Mouse (Mus musculus): ENCODE results near the gene Map4k4. TPM values are rescaled to one million over a fixed set of nuclear protein-coding genes. Genes with fewer than 3 reads are reported as not detected.
A peak's percentile ranks its signal among the peaks of the same experiment; 100 is the strongest.

The Map4k4 gene
- polyA plus RNA-seq, 1 experiment from 2014 or later: 26.1 TPM

DNA sequence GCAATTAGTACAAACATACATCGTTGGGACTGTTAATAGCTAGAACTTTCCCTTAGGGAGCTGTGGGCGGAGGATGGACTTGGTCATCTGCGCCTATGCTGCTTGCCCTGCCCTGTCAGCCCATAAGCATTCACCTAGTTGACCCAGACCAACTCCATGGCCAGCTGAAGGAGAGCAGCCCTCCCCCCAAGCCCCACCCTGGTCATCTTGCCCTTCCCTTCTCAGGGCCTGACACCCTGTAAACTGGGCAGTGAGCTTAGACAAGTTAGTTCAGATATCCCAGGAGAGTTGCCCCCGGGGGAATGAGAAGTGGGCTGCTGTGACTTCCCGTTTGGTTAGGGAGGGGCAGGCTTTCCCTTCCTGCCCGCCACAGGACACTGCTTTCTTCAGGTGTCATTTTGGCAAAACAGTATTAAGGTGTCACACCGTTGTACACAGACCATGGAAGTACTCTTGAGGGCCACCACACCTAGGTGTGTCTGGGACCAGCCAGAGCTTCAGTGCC is 126.5 kb downstream of the Map4k4 start:
- H3K4me1 ChIP-seq (replicated peaks): no peaks in the 10 kb centered on the region
- no peak overlapping the region for H3K9ac ChIP-seq
- no peak overlapping the region for H3K27ac ChIP-seq (ENCODE audit: poor library complexity, severe bottlenecking)
- no peaks in the 10 kb centered on the region for H3K9me3 ChIP-seq (replicated peaks)
- H3K36me3 ChIP-seq: peaks cover 64% of the 10 kb centered on the region
- H3K4me3 ChIP-seq: no peak overlapping the region
- no peak overlapping the region for H3K4me2 ChIP-seq
- 75% methylated on average over 7 of the region's 7 CpGs for WGBS
- no peaks in the 10 kb centered on the region for H3K27me3 ChIP-seq (replicated peaks)
- ATAC-seq (ENCODE audit: insufficient number of reproducible peaks, low FRiP score): no peak

- no peak overlapping the region for H3K4me2 ChIP-seq
- peaks cover 4% of the 10 kb centered on the region; the same call in 1 of the 2 replicates for H3K4me1 ChIP-seq (replicated peaks)
- peaks cover 51% of the 10 kb centered on the region for H3K36me3 ChIP-seq
- H3K27me3 ChIP-seq (replicated peaks): no peaks in the 10 kb centered on the region
- 73% methylated on average over 12 of the region's 12 CpGs for WGBS
- no peak overlapping the region for H3K4me3 ChIP-seq
- no peak overlapping the region for H3K27ac ChIP-seq (ENCODE audit: poor library complexity, severe bottlenecking)
- no peak for ATAC-seq (ENCODE audit: insufficient number of reproducible peaks, low FRiP score)
- H3K9ac ChIP-seq: no peak overlapping the region
- H3K9me3 ChIP-seq (replicated peaks): no peaks in the 10 kb centered on the region
Observed at GRCm38 (mm10) chr1:40028207-40028998, 127.7 kb downstream of the Map4k4 start.

DNA sequence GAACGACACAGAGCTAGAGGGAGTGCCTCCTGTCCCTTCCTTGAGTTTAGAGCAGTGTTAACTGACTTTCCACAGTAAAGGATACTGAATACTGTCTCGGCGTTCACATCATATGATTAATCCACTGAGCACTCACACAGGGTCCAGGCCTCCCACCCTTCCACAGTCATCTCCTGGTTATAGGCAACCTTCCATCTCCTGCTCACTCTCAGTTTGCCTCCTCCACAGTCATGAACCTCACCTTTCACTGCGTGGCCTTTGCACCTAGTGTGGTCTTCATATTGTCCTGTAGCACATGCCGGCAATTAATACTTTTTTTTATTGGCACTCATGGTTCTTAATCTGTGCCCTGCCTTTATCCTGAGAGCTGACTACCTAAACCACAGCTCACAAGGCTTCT is 128.9 kb downstream of the Map4k4 start:
- H3K9me3 ChIP-seq (replicated peaks): no peaks in the 10 kb centered on the region
- H3K27ac ChIP-seq (ENCODE audit: poor library complexity, severe bottlenecking): no peak overlapping the region
- ATAC-seq (ENCODE audit: insufficient number of reproducible peaks, low FRiP score): no peak
- no peak overlapping the region for H3K9ac ChIP-seq
- H3K4me1 ChIP-seq (replicated peaks): peaks cover 10% of the 10 kb centered on the region
- no peak overlapping the region for H3K4me3 ChIP-seq
- WGBS: 87% methylated on average over 5 of the region's 5 CpGs
- H3K36me3 ChIP-seq: peaks cover 40% of the 10 kb centered on the region
- no peaks in the 10 kb centered on the region for H3K27me3 ChIP-seq (replicated peaks)
- no peak overlapping the region for H3K4me2 ChIP-seq

- Histone ChIP-seq H3K4me3 (no peak overlapping the region), H3K36me3 (peaks cover 32% of the 10 kb centered on the region), H3K4me2 (no peak overlapping the region), H3K27me3 (replicated peaks) (no peaks in the 10 kb centered on the region), H3K9ac (no peak overlapping the region), H3K4me1 (replicated peaks) (peaks cover 10% of the 10 kb centered on the region), H3K27ac (ENCODE audit: poor library complexity, severe bottlenecking) (no peak overlapping the region), H3K9me3 (replicated peaks) (no peaks in the 10 kb centered on the region)
- ATAC-seq (ENCODE audit: insufficient number of reproducible peaks, low FRiP score): no peak
- WGBS: 81% methylated on average over 14 of the region's 14 CpGs
Observed at GRCm38 (mm10) chr1:40030287-40030975, 129.7 kb downstream of the Map4k4 start.

GRCm38 (mm10) chr1:40030976-40031356 is 130.3 kb downstream of the Map4k4 start:
- WGBS: 88% methylated on average over 8 of the region's 8 CpGs
- Histone ChIP-seq H3K27me3 (replicated peaks) (no peaks in the 10 kb centered on the region), H3K4me3 (no peak overlapping the region), H3K4me1 (replicated peaks) (peaks cover 10% of the 10 kb centered on the region), H3K36me3 (peaks cover 27% of the 10 kb centered on the region), H3K9ac (no peak overlapping the region), H3K9me3 (replicated peaks) (no peaks in the 10 kb centered on the region), H3K27ac (ENCODE audit: poor library complexity, severe bottlenecking) (no peak overlapping the region), H3K4me2 (no peak overlapping the region)
- no peak for ATAC-seq (ENCODE audit: insufficient number of reproducible peaks, low FRiP score)

GRCm38 (mm10) chr1:40031626-40032025 is 130.9 kb downstream of the Map4k4 start:
- 80% methylated on average over 2 of the region's 2 CpGs for WGBS
- Histone ChIP-seq H3K4me3 (no peak overlapping the region), H3K9ac (no peak overlapping the region), H3K36me3 (peaks cover 21% of the 10 kb centered on the region), H3K9me3 (replicated peaks) (no peaks in the 10 kb centered on the region), H3K4me1 (replicated peaks) (peaks cover 10% of the 10 kb centered on the region), H3K27me3 (replicated peaks) (no peaks in the 10 kb centered on the region), H3K4me2 (no peak overlapping the region), H3K27ac (ENCODE audit: poor library complexity, severe bottlenecking) (no peak overlapping the region)
- no peak for ATAC-seq (ENCODE audit: insufficient number of reproducible peaks, low FRiP score)

DNA sequence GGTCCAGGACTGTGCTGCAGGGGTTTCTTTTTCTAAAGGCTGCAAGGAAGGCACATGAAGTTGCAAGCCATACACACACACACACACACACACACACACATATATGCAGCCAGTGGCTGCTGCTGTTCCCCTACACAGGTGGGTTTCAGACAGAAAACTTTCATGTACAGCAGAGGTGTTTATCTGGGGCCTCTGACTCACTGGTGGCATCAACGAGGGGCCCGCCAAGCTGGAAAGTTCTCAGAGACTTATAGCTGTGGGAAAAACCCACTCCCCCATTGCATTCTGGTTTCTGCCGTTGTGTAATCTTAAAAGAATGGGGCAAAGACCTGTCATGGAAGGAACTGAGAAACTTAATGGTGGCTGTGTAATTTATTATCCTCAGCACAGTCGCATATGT is 132.6 kb downstream of the Map4k4 start:
- ATAC-seq (ENCODE audit: insufficient number of reproducible peaks, low FRiP score): no peak
- no peak overlapping the region for H3K27ac ChIP-seq (ENCODE audit: poor library complexity, severe bottlenecking)
- no peak overlapping the region for H3K9ac ChIP-seq
- no peaks in the 10 kb centered on the region for H3K9me3 ChIP-seq (replicated peaks)
- H3K36me3 ChIP-seq: peaks cover 9% of the 10 kb centered on the region
- H3K4me3 ChIP-seq: no peak overlapping the region
- no peak overlapping the region for H3K4me2 ChIP-seq
- no peaks in the 10 kb centered on the region for H3K27me3 ChIP-seq (replicated peaks)
- H3K4me1 ChIP-seq (replicated peaks): peaks cover 10% of the 10 kb centered on the region
- WGBS: 64% methylated on average over 4 of the region's 4 CpGs

DNA sequence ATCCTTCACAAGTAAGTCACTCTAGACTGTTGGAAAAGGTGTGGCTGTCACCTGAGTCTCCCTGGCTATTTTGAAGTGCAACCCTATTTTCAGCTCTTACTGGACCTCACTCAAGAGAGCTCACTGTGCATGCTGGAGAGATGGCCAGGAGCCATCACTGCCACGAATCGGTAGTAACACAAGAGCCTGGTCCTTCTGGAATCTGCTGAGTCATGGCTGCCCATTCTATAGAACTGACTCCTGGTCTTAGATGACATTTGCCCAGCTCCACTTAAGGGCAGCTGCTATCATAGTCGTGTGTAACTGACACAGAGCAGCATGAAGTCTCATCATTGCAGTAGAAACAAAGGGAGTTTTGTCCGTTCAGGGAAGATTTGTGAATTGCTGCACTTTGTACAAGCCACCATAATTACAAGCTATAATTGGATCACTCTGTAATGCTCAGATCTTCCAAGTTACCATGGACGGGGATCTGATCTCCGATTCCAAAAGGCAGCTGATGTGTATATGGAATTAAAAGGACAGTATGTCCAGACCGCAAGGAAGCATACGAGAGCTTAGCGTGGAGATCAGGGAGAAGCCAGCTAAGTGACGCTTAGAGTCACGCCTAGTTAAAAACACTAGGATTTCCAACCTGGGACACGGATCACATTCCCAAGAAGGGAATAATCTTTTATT is 133.2 kb downstream of the Map4k4 start:
- no peak overlapping the region for H3K4me2 ChIP-seq

GRCm38 (mm10) chr1:40037831-40038230 is 137.1 kb downstream of the Map4k4 start:
- 84% methylated on average over 6 of the region's 6 CpGs for WGBS
- H3K4me3 ChIP-seq: no peak overlapping the region
- no peak overlapping the region for H3K9ac ChIP-seq
- no peak overlapping the region for H3K4me2 ChIP-seq
- no peaks in the 10 kb centered on the region for H3K9me3 ChIP-seq (replicated peaks)
- no peak overlapping the region for H3K27ac ChIP-seq (ENCODE audit: poor library complexity, severe bottlenecking)
- H3K27me3 ChIP-seq (replicated peaks): no peaks in the 10 kb centered on the region
- H3K4me1 ChIP-seq (replicated peaks): peaks cover 10% of the 10 kb centered on the region
- H3K36me3 ChIP-seq: no peaks in the 10 kb centered on the region
- ATAC-seq (ENCODE audit: insufficient number of reproducible peaks, low FRiP score): no peak

More for the DNA sequence above, 133.2 kb downstream of the Map4k4 start:
- Histone ChIP-seq H3K9me3 (replicated peaks) (no peaks in the 10 kb centered on the region), H3K9ac (no peak overlapping the region), H3K27ac (ENCODE audit: poor library complexity, severe bottlenecking) (no peak overlapping the region), H3K36me3 (peaks cover 7% of the 10 kb centered on the region), H3K4me3 (no peak overlapping the region), H3K27me3 (replicated peaks) (no peaks in the 10 kb centered on the region), H3K4me1 (replicated peaks) (peaks cover 10% of the 10 kb centered on the region)
- 0 out of 2 replicates have a peak, but pooled peaks have one; percentile 22 for ATAC-seq (ENCODE audit: insufficient number of reproducible peaks, low FRiP score)
- WGBS: 65% methylated on average over 12 of the region's 12 CpGs

DNA sequence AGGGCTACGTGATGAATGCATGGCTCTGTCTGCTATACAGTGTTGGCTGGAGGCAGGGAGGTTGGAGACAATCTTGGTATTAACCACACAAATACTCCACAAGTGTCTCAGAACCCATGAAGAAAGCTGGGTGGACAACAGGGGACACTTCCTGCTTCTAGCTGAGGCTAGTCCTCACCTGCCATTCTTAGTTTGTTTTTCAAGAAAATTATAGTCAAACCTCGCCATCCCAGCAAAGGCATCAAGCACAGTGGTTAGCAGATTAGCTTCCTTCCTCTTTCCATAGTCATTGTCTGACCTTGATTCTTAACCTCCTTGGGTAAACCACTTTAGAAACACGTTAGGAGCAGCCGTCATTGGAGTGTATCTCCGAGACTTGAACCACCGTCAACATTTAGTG is 145.0 kb downstream of the Map4k4 start:
- Histone ChIP-seq H3K36me3 (no peaks in the 10 kb centered on the region), H3K27me3 (replicated peaks) (no peaks in the 10 kb centered on the region), H3K9me3 (replicated peaks) (no peaks in the 10 kb centered on the region), H3K4me3 (no peak overlapping the region), H3K4me1 (replicated peaks) (no peaks in the 10 kb centered on the region), H3K9ac (no peak overlapping the region), H3K27ac (ENCODE audit: poor library complexity, severe bottlenecking) (no peak overlapping the region), H3K4me2 (no peak overlapping the region)
- WGBS: 64% methylated on average over 6 of the region's 6 CpGs
- ATAC-seq (ENCODE audit: insufficient number of reproducible peaks, low FRiP score): no peak

GRCm38 (mm10) chr1:40046600-40046999 is 145.9 kb downstream of the Map4k4 start:
- H3K36me3 ChIP-seq: no peaks in the 10 kb centered on the region
- no peaks in the 10 kb centered on the region for H3K9me3 ChIP-seq (replicated peaks)
- no peak overlapping the region for H3K4me2 ChIP-seq
- no peaks in the 10 kb centered on the region for H3K4me1 ChIP-seq (replicated peaks)
- H3K9ac ChIP-seq: no peak overlapping the region
- no peak for ATAC-seq (ENCODE audit: insufficient number of reproducible peaks, low FRiP score)
- WGBS: 74% methylated on average over 5 of the region's 5 CpGs
- H3K4me3 ChIP-seq: no peak overlapping the region
- no peak overlapping the region for H3K27ac ChIP-seq (ENCODE audit: poor library complexity, severe bottlenecking)
- no peaks in the 10 kb centered on the region for H3K27me3 ChIP-seq (replicated peaks)

Data from heart, embryonic 12.5 days (tissue).